Mouse (Mus musculus) gastrocnemius, adult 2 months (tissue): ENCODE results near the gene Nfrkb. TPM values are rescaled to one million over a fixed set of nuclear protein-coding genes. Genes with fewer than 3 reads are reported as not detected.
A peak's percentile ranks its signal among the peaks of the same experiment; 100 is the strongest.

Experiments used
- DNase-seq: peaks from one replicate; pipeline ENCODE4 v3.0.0; 2022
- H3K27ac ChIP-seq: fragments of 200-600 bp; 2 replicates; pipeline ENCODE4 v1.8.1; 2022; ENCODE audit warnings: mild to moderate bottlenecking
- H3K4me3 ChIP-seq: fragments of 200-600 bp; 2 replicates; pipeline ENCODE4 v1.8.1; 2022; ENCODE audit warnings: mild to moderate bottlenecking, moderate library complexity
- CTCF ChIP-seq: fragments of 200-600 bp; IDR thresholded peaks from 2 replicates; pipeline ENCODE4 v1.8.1; 2022; ENCODE audit warnings: antibody characterized with exemption, mild to moderate bottlenecking, moderate library complexity
- intact Hi-C: fragments of 180-260 bp; cut with DNase I; formaldehyde crosslinking; loops from one replicate; pipeline ENCODE4 v1.15.1; 2025
- long read RNA-seq, 2 experiments: library from polyadenylated mRNA; stranded (forward); transcript quantifications; one replicate each; pipeline ENCODE4 v2.0.0; 2021
- total RNA-seq, 2 experiments: library from RNA; stranded (reverse); gene quantifications; 2 replicates each; pipeline ENCODE4 v1.2.3; 2021

Nfrkb gene
- total RNA-seq, result 10 to 100 TPM; 10.4 to 11.2 TPM
- long read RNA-seq, experiment 1, full-length matches to known transcripts, result 3 of 8 reads
- long read RNA-seq, experiment 1, partial matches to known transcripts, result 1 of 8 reads
- long read RNA-seq, experiment 1, other reads (novel, unspliced or antisense), result 4 of 8 reads
- long read RNA-seq, experiment 2, partial matches to known transcripts, result 4 of 4 reads
- long read RNA-seq, experiment 2, other reads (novel, unspliced or antisense), result 0 of 4 reads

DNA sequence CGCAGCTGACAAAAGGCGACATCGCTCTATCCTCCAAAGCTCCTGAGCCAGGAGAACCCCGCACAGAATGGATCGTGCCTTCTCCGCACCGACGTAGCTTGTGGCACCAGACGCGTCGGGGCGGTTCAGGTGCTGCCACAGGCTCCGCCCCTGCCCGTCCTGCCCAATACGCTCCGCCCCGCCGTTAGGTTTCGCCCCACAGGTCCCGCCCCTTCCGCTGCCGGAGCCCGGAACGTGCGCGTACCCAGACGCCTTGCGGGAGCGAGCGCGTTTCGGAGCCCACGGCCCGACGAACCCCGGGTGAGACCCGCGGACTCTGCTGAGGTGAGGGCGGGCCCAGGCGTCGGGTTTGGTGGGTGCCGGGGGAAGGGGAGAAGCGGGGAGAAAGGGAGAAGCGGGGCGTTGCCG, at the start of gene Nfrkb:
Nfrkb (plus strand) TSS at position 246 of the 408 bp plus-strand sequence.
- TF ChIP-seq CTCF, result no peak
- H3K27ac ChIP-seq, result peak within 1 kb of the TSS; percentile 91
- peak; percentile 98 for DNase-seq
- intact Hi-C loops, result no loop called here
- H3K4me3 ChIP-seq, result peak within 1 kb of the TSS; percentile 82

DNA sequence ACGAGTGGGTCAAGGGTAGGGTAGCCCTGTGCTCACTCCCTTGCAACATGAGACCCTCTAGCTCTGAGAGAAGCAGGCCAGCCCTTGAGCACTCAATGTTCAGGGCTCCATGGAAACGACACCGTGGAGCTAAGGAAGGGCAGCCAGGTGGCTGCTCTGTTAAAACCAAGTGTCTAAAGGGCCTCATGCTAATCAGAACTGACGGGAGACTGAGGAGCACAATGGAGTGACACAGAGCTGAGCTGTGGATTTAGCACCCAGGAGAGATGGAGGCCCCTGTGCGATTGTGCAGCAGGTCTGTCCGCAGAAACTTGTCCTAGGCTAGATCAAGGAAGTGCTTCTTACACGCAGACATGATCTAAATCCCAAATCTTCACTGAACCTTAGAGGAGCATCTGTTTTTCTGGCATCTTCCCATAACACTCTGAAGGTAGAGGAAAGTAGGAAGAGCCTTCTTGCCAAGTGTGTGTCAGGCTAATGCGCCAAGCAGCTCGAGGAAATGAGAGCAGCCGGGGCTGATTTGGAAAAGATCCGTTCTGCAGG, 41.6 kb upstream of the Nfrkb start:
- Histone ChIP-seq H3K4me3 (no peak overlapping the region), H3K27ac (no peak overlapping the region)
- DNase-seq, result no peak
- intact Hi-C loops, result no loop called here
- no peak for TF ChIP-seq CTCF

DNA sequence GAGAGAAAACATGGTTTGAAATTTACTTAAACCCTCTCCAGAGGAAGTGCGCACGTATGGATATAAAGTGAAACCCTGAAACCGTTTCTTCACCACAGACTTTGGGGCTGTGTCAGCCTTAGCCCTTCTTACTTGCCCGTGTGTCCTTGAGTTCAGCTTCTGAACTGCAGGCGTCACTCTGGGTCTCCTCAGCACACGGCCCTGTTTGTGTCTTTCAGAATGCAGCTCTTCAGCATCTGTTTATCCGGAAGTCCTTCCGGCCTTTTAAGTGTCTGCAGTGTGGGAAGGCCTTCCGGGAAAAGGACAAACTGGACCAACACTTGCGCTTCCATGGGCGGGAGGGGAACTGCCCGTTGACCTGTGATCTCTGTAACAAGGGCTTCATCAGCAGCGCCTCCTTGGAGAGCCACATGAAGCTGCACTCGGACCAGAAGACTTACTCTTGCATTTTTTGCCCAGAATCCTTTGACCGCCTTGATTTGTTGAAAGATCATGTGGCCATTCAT, 39.4 kb upstream of the Nfrkb start:
- Histone ChIP-seq H3K27ac (no peak overlapping the region), H3K4me3 (no peak overlapping the region)
- TF ChIP-seq CTCF, result no peak
- DNase-seq, result no peak
- intact Hi-C loops, result no loop called here

DNA sequence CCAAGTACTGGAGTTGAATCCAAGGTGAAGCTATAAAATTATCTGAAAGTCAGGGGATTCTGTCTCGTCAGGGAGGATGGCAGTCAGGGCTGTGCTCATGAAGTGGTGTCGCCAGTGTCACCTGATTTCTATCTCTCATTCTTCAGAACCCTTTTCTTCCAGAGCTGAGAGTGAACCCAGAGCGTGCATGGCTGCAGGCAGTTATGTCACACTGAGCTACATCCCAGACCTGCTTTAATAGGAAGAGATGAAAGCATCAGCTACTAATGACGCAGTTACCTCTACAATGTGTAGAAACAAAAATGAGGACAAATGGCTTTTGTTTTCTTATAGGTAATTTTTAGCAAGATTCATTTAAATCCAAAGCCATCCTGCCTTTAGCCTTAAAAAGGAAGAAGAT, 37.5 kb upstream of the Nfrkb start:
- TF ChIP-seq CTCF, result no peak
- intact Hi-C loops, result no loop called here
- Histone ChIP-seq H3K4me3 (no peak overlapping the region), H3K27ac (no peak overlapping the region)
- no peak for DNase-seq

DNA sequence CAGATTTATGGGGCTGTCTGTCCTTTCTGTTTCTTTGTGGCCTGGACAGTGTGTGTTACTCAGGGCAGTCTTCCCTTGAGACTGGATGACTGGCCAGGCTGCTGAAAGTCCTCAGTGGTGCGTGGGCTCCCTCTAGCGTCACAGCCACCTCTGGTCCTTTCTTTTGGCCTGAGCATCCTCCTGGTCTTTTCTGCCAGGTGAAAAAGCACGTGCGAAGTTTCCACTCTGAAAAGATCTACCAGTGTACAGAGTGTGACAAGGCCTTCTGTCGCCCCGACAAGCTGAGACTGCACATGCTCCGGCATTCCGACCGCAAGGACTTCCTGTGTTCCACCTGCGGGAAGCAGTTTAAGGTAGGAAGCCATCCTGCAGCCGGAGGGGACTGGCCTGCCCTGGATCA, 37.1 kb upstream of the Nfrkb start:
- peak; percentile 97 for TF ChIP-seq CTCF
- Histone ChIP-seq H3K4me3 (no peak overlapping the region), H3K27ac (no peak overlapping the region)
- intact Hi-C loops, result loop anchor here (1.0 kb wide), 1 partner anchor 198 kb away; no protein-coding TSS in a partner anchor
- DNase-seq, result peak; percentile 80

DNA sequence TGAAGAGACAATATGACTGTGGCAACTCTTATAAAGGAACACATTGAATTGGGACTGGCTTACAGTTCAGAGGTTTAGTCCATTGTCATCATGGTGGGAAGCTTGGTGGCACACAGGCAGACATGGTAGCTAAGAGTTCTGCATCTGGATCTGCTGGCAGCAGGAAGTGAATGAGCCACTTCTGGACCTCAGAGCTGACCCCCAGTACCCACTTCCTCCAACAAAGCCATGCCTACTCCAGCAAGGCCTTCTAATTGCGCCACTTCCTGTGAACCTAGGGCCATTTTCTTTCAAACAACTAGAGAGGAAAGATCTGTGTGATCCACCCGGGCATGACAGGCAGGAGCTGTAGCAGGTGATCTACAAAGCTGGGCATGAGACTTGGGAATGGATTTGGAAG, 33.3 kb upstream of the Nfrkb start:
- intact Hi-C loops, result no loop called here
- H3K4me3 ChIP-seq, result no peak overlapping the region
- DNase-seq, result no peak
- TF ChIP-seq CTCF, result no peak
- H3K27ac ChIP-seq, result no peak overlapping the region

DNA sequence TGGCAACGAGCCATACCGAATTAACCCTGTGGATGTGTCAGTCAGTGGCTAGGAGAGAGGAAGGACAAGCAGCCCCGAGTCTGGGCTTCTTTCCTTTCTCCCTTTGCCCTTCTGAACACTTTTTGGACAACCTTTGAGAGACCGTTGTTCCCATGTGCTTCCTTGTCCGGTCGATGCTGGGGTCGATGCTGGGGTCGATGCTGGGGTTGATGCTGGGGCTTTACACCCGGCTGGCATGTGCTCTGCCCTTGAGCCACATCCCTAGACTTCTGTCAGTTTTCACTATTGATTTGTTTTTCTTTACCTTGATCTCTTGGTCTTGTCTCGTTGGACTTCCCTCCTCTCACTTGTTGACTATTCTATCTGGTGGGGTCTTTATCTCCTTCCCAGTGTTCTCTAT, 32.5 kb upstream of the Nfrkb start:
- intact Hi-C loops, result no loop called here
- DNase-seq, result no peak
- Histone ChIP-seq H3K27ac (no peak overlapping the region), H3K4me3 (no peak overlapping the region)
- no peak for TF ChIP-seq CTCF

DNA sequence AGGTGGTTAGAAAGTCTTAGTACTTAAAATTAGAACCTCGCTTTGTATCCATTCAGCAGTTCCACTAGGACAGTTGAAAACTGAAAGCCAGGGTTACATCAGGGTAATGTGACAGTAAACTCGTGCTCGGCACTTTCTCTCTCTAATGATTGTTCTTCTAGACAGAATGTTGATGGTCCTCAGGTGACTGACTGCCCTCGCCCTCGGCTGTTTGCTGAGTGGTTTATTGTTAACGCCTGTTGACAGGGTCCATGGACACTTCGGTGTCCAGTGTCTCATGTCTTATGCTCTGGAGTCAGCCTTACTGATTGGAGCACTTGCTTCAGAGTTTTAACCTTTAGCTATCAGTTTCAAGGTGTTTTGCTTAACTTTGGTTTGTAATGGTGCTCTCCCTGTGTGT, 31.9 kb upstream of the Nfrkb start:
- DNase-seq, result no peak
- intact Hi-C loops, result no loop called here
- TF ChIP-seq CTCF, result no peak
- Histone ChIP-seq H3K4me3 (no peak overlapping the region), H3K27ac (no peak overlapping the region)

DNA sequence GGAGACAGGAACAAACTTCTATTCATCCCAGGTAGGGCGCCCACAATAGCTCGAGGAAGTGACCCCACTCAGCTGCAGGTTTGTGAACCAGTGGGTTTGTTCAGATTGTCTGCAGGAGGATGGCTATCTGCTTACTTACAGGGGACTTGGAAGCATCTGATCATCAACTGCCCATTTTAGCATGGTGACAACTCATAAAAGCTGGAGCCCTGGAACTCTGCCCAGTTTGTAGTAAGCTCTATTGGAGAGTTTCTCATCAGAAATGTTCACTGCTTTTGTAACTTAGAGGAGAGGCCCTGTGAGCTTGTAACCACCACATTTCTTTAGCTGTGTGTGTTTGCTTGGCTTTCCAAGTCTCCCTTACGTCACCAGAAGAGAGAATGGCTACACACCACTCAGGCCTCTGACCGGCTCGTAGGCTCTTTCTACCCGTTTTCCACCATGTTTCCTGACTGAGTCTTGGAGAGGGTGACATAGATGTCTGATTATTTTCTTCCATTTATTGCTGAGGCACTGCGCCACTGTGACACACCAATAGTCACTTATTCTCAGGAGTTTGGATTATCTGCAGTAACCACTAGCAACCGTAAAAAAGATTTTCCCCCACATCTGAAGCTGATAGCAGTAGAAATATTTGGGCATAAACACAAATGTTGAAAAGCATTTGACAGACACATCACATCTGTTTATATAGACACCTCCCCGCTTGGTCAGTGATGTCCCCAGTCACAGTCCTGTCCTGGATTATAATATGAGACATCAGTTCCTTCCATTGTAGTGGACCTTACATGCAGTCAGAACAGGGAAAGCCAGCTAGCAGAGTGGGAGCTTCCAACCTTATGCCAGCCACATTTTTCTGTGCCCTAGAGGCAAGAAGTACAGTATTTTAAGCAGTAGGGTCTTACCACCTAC, 22.0 kb upstream of the Nfrkb start:
- DNase-seq, result no peak
- intact Hi-C loops, result no loop called here
- Histone ChIP-seq H3K27ac (no peak overlapping the region), H3K4me3 (no peak overlapping the region)
- no peak for TF ChIP-seq CTCF

DNA sequence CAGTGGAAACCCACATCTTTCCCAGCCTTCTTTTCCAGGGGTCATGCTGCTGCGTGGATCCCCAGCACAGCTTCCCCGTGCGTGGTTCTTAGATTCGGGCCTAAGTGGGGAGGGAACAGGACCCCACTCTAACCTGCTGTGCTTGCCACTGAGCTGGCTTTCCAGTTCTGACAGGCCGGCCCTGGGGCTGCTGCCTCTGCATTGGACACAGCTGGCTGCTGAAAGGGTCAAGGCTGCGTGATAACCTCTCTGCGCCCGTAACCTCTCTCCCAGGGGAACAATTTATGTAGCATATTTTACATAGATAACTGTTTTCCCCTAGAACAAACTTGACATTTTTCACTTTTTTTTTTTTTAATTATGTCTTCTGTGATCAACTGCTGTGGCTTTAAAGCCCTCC, 20.9 kb upstream of the Nfrkb start:
- Histone ChIP-seq H3K4me3 (no peak overlapping the region), H3K27ac (no peak overlapping the region)
- intact Hi-C loops, result no loop called here
- no peak for TF ChIP-seq CTCF
- no peak for DNase-seq

DNA sequence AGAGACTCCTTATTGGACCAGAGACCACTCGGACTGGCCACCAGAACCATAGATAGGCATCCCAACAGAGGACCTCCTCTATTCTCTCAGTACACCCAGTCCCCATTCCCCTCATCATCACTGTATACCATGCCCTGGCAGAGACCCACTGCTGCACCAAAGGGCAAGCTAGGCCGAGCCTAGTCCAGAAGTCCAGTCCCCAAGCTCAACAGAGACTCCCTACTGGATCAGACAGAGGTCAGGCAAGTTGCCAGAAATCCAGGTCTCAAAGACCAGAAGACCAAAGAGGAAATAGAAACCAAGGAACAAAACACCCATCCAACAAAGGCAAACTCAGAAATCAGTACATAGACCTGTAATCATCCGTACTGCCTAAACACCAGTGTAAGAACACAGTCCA, 14.3 kb upstream of the Nfrkb start:
- no peak for DNase-seq
- intact Hi-C loops, result no loop called here
- TF ChIP-seq CTCF, result no peak
- H3K27ac ChIP-seq, result no peak overlapping the region
- H3K4me3 ChIP-seq, result no peak overlapping the region

DNA sequence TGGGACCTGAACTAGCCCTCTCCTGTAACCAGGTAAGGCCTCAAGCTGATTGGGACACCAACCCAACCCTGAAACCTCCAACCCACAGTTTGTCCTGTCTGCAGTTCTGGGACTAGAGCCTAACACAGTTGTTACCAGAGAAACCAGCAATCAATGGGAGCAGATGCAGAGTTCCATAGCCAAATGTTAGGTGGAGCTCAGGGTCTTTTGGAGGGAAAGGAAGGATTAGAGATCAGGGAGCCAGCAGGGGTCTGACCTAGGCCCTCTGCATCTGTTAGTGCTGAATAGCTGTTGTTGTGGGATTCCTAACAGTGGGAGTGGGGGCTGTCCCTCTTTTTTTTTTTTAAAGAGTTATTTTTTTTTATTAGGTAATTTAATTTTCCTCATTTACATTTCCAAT, 9.3 kb upstream of the Nfrkb start:
- intact Hi-C loops, result no loop called here
- TF ChIP-seq CTCF, result no peak
- Histone ChIP-seq H3K4me3 (no peak overlapping the region), H3K27ac (no peak overlapping the region)
- no peak for DNase-seq
